Mouse (Mus musculus) hindbrain, embryonic 16.5 days (tissue): ENCODE data around the gene Thnsl2. TPM values are rescaled to one million over a fixed set of nuclear protein-coding genes. Genes with fewer than 3 reads are reported as not detected.
A peak's percentile ranks its signal among the peaks of the same experiment; 100 is the strongest.

Source experiments
- ATAC-seq: fragments of 200-750 bp; cut with Nextera tagmentation; 2 replicates; pipeline ENCODE4 v1.8.0; 2017; ENCODE audit warnings: moderate TSS enrichment, moderate library complexity
- H3K27ac ChIP-seq: fragments of 300-500 bp; sonication (generic); 2 replicates; pipeline ENCODE4 v1.5.1; 2014; ENCODE audit warnings: low read depth, mild to moderate bottlenecking, control low read depth, low read length, moderate library complexity
- H3K27me3 ChIP-seq: fragments of 300-500 bp; sonication (generic); replicated peaks from 2 replicates; pipeline ENCODE4 v1.6.1; 2014; ENCODE audit warnings: low read length; ENCODE audit not compliant: control insufficient read depth, insufficient read depth
- H3K36me3 ChIP-seq: fragments of 300-500 bp; sonication (generic); 2 replicates; pipeline ENCODE4 v1.6.1; 2014; ENCODE audit warnings: mild to moderate bottlenecking, low read length, moderate library complexity, mixed read lengths; ENCODE audit not compliant: control insufficient read depth, insufficient read depth
- H3K4me1 ChIP-seq: fragments of 300-500 bp; sonication (generic); 2 replicates; pipeline ENCODE4 v1.6.1; 2014; ENCODE audit warnings: low read depth, low read length; ENCODE audit not compliant: control insufficient read depth, insufficient read depth
- H3K4me2 ChIP-seq: fragments of 300-500 bp; sonication (generic); 2 replicates; pipeline ENCODE4 v1.6.1; 2014; ENCODE audit warnings: mild to moderate bottlenecking, low read length, control low read depth, moderate library complexity
- H3K4me3 ChIP-seq: fragments of 300-500 bp; sonication (generic); 2 replicates; pipeline ENCODE4 v1.5.1; 2014; ENCODE audit warnings: mild to moderate bottlenecking, low read length, control low read depth, moderate library complexity
- H3K9ac ChIP-seq: fragments of 300-500 bp; sonication (generic); 2 replicates; pipeline ENCODE4 v1.6.1; 2014; ENCODE audit warnings: low read depth, mild to moderate bottlenecking, control low read depth, low read length, moderate library complexity
- H3K9me3 ChIP-seq: fragments of 300-500 bp; sonication (generic); 2 replicates; pipeline ENCODE4 v1.6.1; 2014; ENCODE audit warnings: mild to moderate bottlenecking, low read length, moderate library complexity; ENCODE audit not compliant: control insufficient read depth
- WGBS: fragments of 180-500 bp; shearing (Covaris S2); extraction: QIAGEN DNeasy Blood & Tissue Kit; methylation state at CpG from one replicate; pipeline ENCODE4 v1.1.7; 2014; 5-methylcytosine and 5-hydroxymethylcytosine counted together
- polyA plus RNA-seq: library from polyadenylated mRNA; unstranded; fragments of >200 nt; fragmentation: Nextera tagmentation; extraction: Ambion mirVana; gene quantifications from 2 replicates; pipeline ENCODE4 v1.2.1, GENCODE M21; 2015

Gene Thnsl2
- polyA plus RNA-seq, 1 experiment from 2014 or later = 6.3 TPM

DNA sequence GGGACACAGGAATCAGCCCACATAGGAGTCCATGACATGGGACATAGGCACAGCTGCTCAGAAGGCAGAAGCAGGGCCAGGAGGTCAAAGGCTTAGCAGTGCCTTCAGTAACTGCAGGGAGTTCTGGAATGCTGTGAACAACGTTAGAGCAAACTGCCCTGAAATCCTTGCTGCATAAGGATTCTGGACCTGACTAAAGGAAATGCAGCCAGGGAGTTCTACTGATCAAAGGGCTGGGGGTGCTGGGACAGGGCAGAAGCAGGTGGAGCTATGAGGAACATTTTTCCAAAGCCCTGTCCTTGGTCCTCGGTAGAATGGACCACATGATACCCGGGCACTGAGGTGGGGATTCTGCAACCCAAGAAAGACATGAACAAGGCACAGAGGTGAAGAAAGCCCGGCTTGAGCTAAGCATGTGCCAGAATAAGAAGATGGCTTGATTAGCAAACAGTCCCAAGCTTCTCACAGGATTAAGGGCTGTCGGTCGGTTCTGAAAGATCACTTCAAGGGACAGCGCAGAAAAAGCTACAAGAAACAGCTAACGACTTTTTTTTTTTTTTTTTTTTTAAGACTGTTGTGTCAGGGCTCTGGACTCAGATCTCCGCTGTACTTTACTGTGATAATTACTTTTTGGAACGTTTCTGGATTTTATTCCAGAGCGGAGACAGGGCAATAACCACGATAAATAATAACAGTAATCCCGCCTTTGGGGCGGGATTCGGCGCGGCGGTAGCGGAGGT, 915 bp downstream of the Thnsl2 start:
- Histone ChIP-seq H3K4me3 (peak overlapping the region; percentile 66), H3K4me2 (peak overlapping the region; percentile 69), H3K36me3 (no peaks in the 10 kb centered on the region), H3K4me1 (peaks cover 5% of the 10 kb centered on the region), H3K27me3 (no peaks in the 10 kb centered on the region), H3K27ac (peak overlapping the region; percentile 78), H3K9ac (peak overlapping the region; percentile 83), H3K9me3 (no peaks in the 10 kb centered on the region; the same call in 1 of the 2 replicates)
- peak; percentile 28 for ATAC-seq
- 1% methylated on average over 19 of the region's 19 CpGs for WGBS

DNA sequence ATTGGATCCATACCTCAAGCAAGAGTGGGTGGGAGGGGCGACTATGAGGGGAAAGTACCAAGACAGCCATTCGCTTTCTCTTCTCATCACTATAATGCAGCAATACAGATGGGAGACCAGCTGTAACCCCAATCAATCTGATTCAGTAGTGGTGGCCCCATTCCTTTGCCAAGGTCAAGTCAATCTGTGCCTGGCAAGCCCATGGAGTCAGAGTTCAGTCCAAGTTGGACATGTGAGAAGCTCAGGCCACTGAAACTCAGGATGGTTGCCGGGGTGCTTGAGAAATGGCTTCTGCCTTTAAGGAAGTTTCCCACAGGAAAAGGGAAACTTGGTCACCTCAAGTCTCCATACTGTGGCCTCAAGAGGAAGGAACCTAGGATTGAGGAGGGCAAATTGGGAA, 9.2 kb downstream of the Thnsl2 start:
- ATAC-seq = no peak
- Histone ChIP-seq H3K4me2 (no peak overlapping the region), H3K9me3 (no peaks in the 10 kb centered on the region), H3K36me3 (no peaks in the 10 kb centered on the region), H3K4me1 (no peaks in the 10 kb centered on the region), H3K9ac (no peak overlapping the region), H3K4me3 (no peak overlapping the region), H3K27me3 (no peaks in the 10 kb centered on the region), H3K27ac (no peak overlapping the region)
- 89% methylated on average over 3 of the region's 3 CpGs for WGBS

DNA sequence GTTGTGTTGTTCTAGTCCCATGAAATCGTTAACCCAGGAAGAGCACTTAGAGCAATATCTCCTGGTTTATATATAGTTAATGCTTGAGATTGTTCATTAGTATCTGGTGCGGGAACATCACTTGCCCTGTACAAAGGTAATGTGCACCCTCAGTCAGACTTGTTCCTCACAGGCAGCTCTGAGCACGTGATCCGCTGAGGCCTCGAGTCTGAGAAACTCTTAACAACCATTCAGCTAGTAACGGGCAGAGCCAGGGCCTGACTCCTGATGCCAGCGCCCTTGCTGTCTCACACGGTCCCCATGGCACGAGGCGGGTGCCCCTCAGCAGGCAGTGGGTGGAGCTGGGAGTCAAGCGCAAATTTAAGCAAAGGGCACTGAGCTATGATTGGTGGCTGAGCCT, 10.7 kb downstream of the Thnsl2 start:
- no peak overlapping the region for H3K27ac ChIP-seq

DNA sequence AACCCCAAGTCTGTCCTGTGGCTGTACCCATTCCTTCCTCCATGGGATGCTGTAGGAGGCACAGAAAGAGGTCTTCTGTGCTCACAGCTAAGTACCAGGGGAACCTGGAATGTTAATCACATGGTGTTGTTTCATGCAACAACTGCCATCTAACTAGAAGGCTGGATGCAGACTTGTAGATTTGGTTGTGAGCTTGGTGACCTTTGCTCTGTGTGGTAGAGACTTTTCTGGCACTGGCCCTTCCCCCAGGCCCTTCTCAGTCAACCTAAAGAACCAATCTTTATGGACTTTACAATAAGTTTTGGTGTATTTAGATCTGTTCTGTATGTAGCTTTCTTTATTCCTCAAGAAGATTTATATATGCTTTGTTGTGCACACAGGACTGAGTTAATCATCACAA, 13.2 kb downstream of the Thnsl2 start:
- Histone ChIP-seq H3K4me3 (no peak overlapping the region), H3K36me3 (no peaks in the 10 kb centered on the region), H3K9me3 (no peaks in the 10 kb centered on the region), H3K27ac (no peak overlapping the region), H3K9ac (no peak overlapping the region), H3K4me2 (no peak overlapping the region), H3K27me3 (no peaks in the 10 kb centered on the region), H3K4me1 (no peaks in the 10 kb centered on the region)
- no peak for ATAC-seq

More for the DNA sequence above, 10.7 kb downstream of the Thnsl2 start:
- ATAC-seq = no peak
- H3K9ac ChIP-seq = no peak overlapping the region
- no peaks in the 10 kb centered on the region for H3K27me3 ChIP-seq
- WGBS = 86% methylated on average over 11 of the region's 11 CpGs
- H3K4me2 ChIP-seq = no peak overlapping the region
- no peaks in the 10 kb centered on the region for H3K9me3 ChIP-seq
- H3K36me3 ChIP-seq = no peaks in the 10 kb centered on the region
- H3K4me1 ChIP-seq = no peaks in the 10 kb centered on the region
- H3K4me3 ChIP-seq = no peak overlapping the region

DNA sequence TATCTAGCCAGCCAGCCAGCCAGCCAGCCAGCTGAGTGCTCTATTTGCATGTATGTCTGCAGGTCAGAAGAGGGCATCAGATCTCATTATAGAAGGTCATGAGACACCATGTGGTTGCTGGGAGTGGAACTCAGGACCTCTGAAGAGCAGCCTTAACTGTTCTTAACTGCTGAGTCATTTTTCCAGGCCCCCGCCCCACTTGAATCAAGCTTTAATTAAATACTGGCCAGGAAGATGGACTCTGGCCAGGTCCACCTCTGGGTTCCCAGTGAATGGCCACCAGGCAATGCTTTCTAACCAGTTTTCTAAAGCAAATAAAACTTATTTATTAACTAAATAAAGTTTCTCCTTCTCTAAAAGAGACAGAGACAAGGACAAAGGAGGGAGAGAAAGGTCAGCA, 14.0 kb downstream of the Thnsl2 start:
- H3K27ac ChIP-seq = no peak overlapping the region
- no peaks in the 10 kb centered on the region for H3K4me1 ChIP-seq
- no peak overlapping the region for H3K4me2 ChIP-seq
- no peaks in the 10 kb centered on the region for H3K36me3 ChIP-seq
- ATAC-seq = no peak
- no peaks in the 10 kb centered on the region for H3K27me3 ChIP-seq
- no peak overlapping the region for H3K4me3 ChIP-seq
- H3K9ac ChIP-seq = no peak overlapping the region
- WGBS = 92% methylated on average over 1 of the region's 1 CpGs
- no peaks in the 10 kb centered on the region for H3K9me3 ChIP-seq

DNA sequence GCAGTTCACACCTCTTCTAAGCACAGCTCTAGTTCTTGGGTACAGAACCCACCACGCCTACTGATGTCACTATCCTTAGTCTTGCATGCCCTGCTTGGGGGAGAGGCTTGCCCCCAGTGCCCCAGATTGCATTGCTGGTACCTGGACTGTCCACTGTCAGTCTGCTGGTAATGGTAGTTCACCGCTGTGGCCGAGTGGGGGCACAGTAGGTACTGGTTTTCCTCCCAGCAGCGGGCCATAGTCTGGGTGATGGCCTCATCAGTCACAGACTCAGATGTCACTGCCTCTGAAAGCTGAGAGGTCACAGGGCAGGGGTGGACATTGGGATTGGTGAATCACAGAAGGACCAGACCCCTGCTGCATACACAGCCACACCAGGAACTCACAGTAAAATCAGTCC, 15.2 kb downstream of the Thnsl2 start:
- ATAC-seq = no peak
- H3K4me1 ChIP-seq = no peaks in the 10 kb centered on the region
- H3K4me3 ChIP-seq = no peak overlapping the region
- H3K27me3 ChIP-seq = no peaks in the 10 kb centered on the region
- H3K27ac ChIP-seq = no peak overlapping the region
- no peaks in the 10 kb centered on the region for H3K9me3 ChIP-seq
- no peak overlapping the region for H3K9ac ChIP-seq
- WGBS = 37% methylated on average over 4 of the region's 4 CpGs
- no peak overlapping the region for H3K4me2 ChIP-seq
- no peaks in the 10 kb centered on the region for H3K36me3 ChIP-seq

DNA sequence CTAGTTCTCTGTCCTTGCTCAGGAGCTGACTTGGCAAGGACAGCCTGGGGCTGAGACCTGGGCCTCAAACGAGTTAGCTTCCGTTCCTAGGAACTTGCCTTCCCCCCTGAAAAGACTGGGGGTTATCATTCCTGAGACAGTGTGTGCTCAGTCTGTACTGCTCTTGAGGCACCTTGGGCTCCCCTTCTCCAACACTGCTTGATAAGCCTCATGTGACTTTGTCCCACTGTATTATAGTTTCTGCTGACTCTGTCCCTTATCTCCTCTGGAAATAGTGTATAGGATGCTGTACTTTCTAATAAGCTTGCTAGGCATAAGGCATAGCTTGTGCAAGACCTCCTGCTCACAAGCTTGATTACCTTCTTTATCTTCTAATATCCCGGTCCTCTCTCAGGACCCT, 17.9 kb downstream of the Thnsl2 start:
- Histone ChIP-seq H3K4me3 (no peak overlapping the region), H3K27ac (no peak overlapping the region)
- 60% methylated on average over 3 of the region's 3 CpGs for WGBS

DNA sequence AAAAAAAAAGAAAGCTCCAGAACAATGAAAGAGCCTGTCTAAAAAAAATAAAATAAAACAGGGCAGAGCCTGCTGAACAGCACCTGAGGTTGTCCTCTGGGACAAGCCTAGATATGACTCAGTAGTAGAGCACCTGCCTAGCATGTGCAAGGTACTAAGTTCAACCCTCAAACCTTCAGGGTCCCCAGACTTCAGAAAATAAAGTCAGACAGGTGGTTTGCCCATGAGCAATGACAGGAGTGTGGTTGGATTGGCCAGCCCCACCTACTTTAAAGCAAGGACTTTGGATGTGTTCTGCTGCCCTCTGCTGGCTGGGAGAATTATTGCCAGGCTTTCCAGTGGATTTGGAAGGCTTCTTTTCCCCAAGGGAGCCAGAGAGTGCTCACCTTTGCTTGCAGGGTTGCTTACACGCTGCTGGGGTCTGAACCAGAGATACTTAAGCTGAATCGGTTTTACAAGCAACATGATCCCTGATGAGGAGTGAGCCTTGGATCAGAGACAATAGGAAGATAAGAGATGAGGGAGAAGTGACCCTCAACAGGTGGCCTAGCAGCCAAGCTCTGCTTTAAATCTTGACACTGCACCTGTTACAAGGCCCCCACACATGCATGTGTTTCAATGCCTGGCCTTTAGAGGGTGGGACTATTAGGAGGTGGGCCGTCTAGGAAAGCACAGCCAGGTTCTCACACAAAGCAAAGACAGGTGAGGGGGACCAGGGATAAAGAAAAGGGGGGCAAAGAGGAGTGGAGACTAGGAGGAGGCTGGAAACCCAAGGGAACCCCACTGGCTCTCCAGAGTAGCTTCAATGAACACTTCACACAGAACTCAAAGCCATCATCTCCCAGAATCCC, 19.0 kb downstream of the Thnsl2 start:
- Histone ChIP-seq H3K36me3 (no peaks in the 10 kb centered on the region), H3K4me2 (no peak overlapping the region), H3K4me1 (no peaks in the 10 kb centered on the region), H3K27me3 (no peaks in the 10 kb centered on the region), H3K9me3 (no peaks in the 10 kb centered on the region), H3K27ac (no peak overlapping the region), H3K4me3 (no peak overlapping the region), H3K9ac (no peak overlapping the region)
- ATAC-seq = peak; percentile 77
- 7% methylated on average over 3 of the region's 3 CpGs for WGBS

More for the DNA sequence above, 17.9 kb downstream of the Thnsl2 start:
- no peak overlapping the region for H3K4me2 ChIP-seq
- no peaks in the 10 kb centered on the region for H3K36me3 ChIP-seq
- H3K9ac ChIP-seq = no peak overlapping the region
- no peaks in the 10 kb centered on the region for H3K27me3 ChIP-seq
- H3K4me1 ChIP-seq = no peaks in the 10 kb centered on the region
- H3K9me3 ChIP-seq = no peaks in the 10 kb centered on the region
- ATAC-seq = no peak

DNA sequence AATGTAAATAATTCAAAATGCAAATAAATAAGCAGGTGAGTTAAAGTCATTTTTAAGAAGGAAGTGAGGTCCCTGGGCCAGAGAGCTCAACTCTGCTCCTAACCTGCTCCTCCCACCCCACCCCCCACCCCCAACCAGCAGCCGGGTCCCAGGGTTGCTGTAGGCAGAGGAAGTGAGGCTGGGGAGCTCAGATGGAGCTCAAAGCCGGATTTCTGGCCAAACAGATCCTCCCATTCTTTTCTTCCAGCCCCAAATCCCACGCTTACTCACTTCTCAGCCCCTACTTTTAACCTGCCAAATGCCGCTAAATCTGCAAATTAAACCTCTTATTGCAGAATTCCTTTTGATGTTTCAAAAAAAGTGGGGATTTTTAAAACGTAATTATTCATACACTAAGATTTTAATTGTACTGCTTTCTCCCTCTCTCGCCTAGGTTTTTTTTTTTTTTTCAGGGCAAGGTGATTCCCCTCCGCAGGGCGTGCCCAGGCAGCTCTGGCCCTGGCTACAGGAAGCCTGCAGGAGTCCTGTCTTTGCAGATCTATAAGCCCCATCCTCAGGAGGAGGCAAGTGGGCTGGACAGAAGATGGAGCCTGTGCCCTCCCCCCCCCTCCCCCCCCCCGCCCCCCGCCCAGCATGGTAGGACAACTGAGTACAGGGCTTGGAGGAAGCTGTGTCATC, 24.5 kb downstream of the Thnsl2 start:
- no peak overlapping the region for H3K9ac ChIP-seq
- H3K36me3 ChIP-seq = no peaks in the 10 kb centered on the region
- 18% methylated on average over 9 of the region's 10 CpGs for WGBS
- no peak for ATAC-seq
- no peak overlapping the region for H3K27ac ChIP-seq
- H3K4me3 ChIP-seq = no peak overlapping the region
- no peaks in the 10 kb centered on the region for H3K9me3 ChIP-seq
- no peaks in the 10 kb centered on the region for H3K27me3 ChIP-seq
- no peaks in the 10 kb centered on the region for H3K4me1 ChIP-seq
- no peak overlapping the region for H3K4me2 ChIP-seq
